Mouse (Mus musculus): Measurements from ENCODE around the gene Tmem131l. TPM values are rescaled to one million over a fixed set of nuclear protein-coding genes. Genes with fewer than 3 reads are reported as not detected.

Tmem131l gene
- polyA plus RNA-seq, 1 experiment from 2014 or later = 74.6 TPM

DNA sequence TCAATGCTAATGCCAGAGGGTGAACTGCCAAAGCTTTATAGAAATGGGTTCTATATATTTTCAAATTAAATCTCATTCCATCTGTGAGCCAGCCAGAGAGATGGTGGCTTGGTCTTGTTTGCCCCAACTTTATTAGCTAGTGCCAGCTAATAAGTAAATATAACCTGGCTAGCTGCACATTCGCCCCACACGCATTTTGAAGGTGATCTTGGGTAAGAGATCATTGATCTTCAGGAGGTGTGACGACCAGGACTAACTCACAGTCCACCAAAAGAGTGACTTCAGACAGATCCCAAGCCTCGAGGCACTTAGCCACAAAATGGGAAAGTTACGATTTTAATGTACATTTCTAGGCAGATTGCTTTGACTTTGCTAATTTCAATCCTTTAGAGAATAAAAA lies 21.0 kb upstream of the Tmem131l start:
- Histone ChIP-seq H3K27me3 (ENCODE audit: control insufficient read depth, insufficient read depth, low read length) (no peaks in the 10 kb centered on the region), H3K4me2 (replicated peaks; ENCODE audit: low read depth, low read length) (no peak overlapping the region), H3K36me3 (ENCODE audit: control insufficient read depth, insufficient read depth, low read length) (no peaks in the 10 kb centered on the region), H3K9ac (replicated peaks; ENCODE audit: low read depth, low read length) (no peak overlapping the region), H3K4me1 (ENCODE audit: control insufficient read depth, insufficient read depth, low read length) (peaks cover 8% of the 10 kb centered on the region; the same call in 1 of the 2 replicates), H3K4me3 (ENCODE audit: low read depth, low read length) (no peak overlapping the region), H3K27ac (ENCODE audit: low read length) (no peak overlapping the region), H3K9me3 (ENCODE audit: control insufficient read depth, low read depth, low read length) (no peaks in the 10 kb centered on the region)
- WGBS = 83% methylated on average over 5 of the region's 5 CpGs
- no peak for ATAC-seq (ENCODE audit: insufficient number of reproducible peaks, insufficient read depth, low FRiP score, low read depth)

DNA sequence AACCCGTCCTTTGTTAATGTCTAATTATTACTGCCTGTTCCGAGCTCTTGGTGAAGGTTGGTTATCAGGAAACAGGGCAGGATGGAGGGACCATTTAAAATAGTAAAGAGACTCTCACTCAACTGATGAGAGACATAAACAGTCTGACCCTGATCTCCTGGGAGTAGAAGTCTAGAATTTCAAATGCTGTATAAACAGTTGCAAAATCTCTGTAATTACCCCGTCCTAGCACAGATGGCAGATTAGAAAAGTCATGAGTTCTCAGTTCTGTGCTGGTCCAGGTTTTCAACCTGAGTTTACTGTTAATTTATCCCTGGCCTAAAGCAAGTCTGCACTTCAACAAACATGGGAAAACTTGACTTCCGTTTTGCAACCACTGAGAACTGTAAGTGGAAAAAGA lies 20.2 kb upstream of the Tmem131l start:
- no peak overlapping the region for H3K4me2 ChIP-seq (replicated peaks; ENCODE audit: low read depth, low read length)
- no peak overlapping the region for H3K27ac ChIP-seq (ENCODE audit: low read length)
- H3K4me1 ChIP-seq (ENCODE audit: control insufficient read depth, insufficient read depth, low read length) = peaks cover 8% of the 10 kb centered on the region; the same call in 1 of the 2 replicates
- WGBS = 28% methylated on average over 4 of the region's 4 CpGs
- no peak overlapping the region for H3K9ac ChIP-seq (replicated peaks; ENCODE audit: low read depth, low read length)
- no peaks in the 10 kb centered on the region for H3K9me3 ChIP-seq (ENCODE audit: control insufficient read depth, low read depth, low read length)
- H3K4me3 ChIP-seq (ENCODE audit: low read depth, low read length) = no peak overlapping the region
- no peaks in the 10 kb centered on the region for H3K27me3 ChIP-seq (ENCODE audit: control insufficient read depth, insufficient read depth, low read length)
- ATAC-seq (ENCODE audit: insufficient number of reproducible peaks, insufficient read depth, low FRiP score, low read depth) = no peak
- H3K36me3 ChIP-seq (ENCODE audit: control insufficient read depth, insufficient read depth, low read length) = no peaks in the 10 kb centered on the region

DNA sequence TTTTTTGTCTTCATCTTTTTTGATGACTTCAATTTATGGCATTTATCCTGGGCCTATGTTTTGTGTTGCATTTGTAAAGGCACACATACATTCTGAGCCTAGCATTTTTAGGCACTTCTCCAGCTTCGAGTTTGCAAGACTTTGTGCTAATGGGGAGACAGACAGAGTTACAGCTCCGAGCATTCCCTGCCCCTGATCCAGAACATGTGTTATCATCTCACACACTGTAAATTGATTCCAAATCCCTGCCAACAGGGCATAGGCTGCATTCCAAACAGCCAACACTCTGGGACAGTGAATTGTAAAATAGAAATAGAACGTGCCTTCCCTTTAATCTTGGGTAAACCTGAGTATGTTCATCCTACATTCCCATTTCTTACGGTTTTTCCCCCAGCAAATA lies 19.7 kb upstream of the Tmem131l start:
- WGBS = 42% methylated on average over 4 of the region's 4 CpGs
- no peak for ATAC-seq (ENCODE audit: insufficient number of reproducible peaks, insufficient read depth, low FRiP score, low read depth)

DNA sequence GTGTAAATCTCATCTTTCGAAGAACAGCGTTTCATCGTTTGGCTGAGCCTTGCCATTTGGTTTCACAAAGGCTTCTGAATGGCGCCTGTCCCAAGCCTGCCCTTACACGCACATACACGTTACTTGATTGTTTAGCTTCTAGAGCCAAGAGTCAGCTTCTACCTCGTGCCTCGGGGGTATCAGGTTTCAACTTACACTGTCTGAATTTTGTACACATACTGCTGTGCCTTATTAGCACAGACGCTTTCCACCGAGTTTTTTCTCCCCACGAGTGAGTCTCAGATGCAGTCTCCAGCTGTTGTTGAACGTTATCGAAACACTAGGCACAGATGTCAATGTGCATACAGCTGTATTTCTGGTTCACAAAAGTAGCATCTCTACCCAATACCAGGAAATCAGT lies 19.3 kb upstream of the Tmem131l start:
- Histone ChIP-seq H3K9me3 (ENCODE audit: control insufficient read depth, low read depth, low read length) (no peaks in the 10 kb centered on the region), H3K4me1 (ENCODE audit: control insufficient read depth, insufficient read depth, low read length) (peaks cover 8% of the 10 kb centered on the region; the same call in 1 of the 2 replicates), H3K27me3 (ENCODE audit: control insufficient read depth, insufficient read depth, low read length) (no peaks in the 10 kb centered on the region), H3K9ac (replicated peaks; ENCODE audit: low read depth, low read length) (no peak overlapping the region), H3K4me3 (ENCODE audit: low read depth, low read length) (no peak overlapping the region), H3K4me2 (replicated peaks; ENCODE audit: low read depth, low read length) (0 out of 2 replicates have a peak overlapping the region, but pooled peaks have one; percentile 10), H3K27ac (ENCODE audit: low read length) (peak overlapping the region; percentile 63; the same call in 1 of the 2 replicates), H3K36me3 (ENCODE audit: control insufficient read depth, insufficient read depth, low read length) (no peaks in the 10 kb centered on the region)
- 23% methylated on average over 13 of the region's 13 CpGs for WGBS
- peak; percentile 49; the same call in 1 of the 2 replicates for ATAC-seq (ENCODE audit: insufficient number of reproducible peaks, insufficient read depth, low FRiP score, low read depth)

More for the DNA sequence above, 19.7 kb upstream of the Tmem131l start:
- no peaks in the 10 kb centered on the region for H3K36me3 ChIP-seq (ENCODE audit: control insufficient read depth, insufficient read depth, low read length)
- H3K4me1 ChIP-seq (ENCODE audit: control insufficient read depth, insufficient read depth, low read length) = peaks cover 8% of the 10 kb centered on the region; the same call in 1 of the 2 replicates
- H3K4me3 ChIP-seq (ENCODE audit: low read depth, low read length) = no peak overlapping the region
- H3K4me2 ChIP-seq (replicated peaks; ENCODE audit: low read depth, low read length) = no peak overlapping the region
- peak overlapping the region; percentile 63; the same call in 1 of the 2 replicates for H3K27ac ChIP-seq (ENCODE audit: low read length)
- no peaks in the 10 kb centered on the region for H3K9me3 ChIP-seq (ENCODE audit: control insufficient read depth, low read depth, low read length)
- H3K9ac ChIP-seq (replicated peaks; ENCODE audit: low read depth, low read length) = no peak overlapping the region
- H3K27me3 ChIP-seq (ENCODE audit: control insufficient read depth, insufficient read depth, low read length) = no peaks in the 10 kb centered on the region

DNA sequence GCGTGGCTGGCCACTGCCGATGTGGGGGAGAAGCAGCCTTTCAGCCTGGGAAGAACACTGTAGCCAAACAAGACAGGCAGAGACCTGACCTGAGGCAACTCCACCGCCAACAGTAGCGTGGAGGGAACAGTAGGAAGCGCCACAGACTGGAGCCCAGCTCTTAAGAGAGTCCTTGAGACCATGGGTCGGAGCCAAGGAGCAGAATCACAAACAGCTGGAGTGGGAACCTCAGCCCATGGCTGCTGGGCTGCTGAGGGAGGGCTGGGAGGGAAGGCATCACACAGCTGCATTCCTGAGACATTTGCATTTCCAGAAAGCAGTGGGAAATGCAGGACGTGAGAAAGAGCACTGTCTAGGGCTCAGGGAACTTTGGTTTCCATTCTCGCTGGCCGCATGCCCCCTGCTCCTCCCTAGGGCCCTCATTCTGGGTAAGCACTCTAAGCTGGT lies 8.8 kb upstream of the Tmem131l start:
- no peaks in the 10 kb centered on the region for H3K36me3 ChIP-seq (ENCODE audit: control insufficient read depth, insufficient read depth, low read length)
- H3K4me2 ChIP-seq (replicated peaks; ENCODE audit: low read depth, low read length) = no peak overlapping the region
- peak; percentile 77; the same call in 1 of the 2 replicates for ATAC-seq (ENCODE audit: insufficient number of reproducible peaks, insufficient read depth, low FRiP score, low read depth)
- no peak overlapping the region for H3K4me3 ChIP-seq (ENCODE audit: low read depth, low read length)
- H3K9me3 ChIP-seq (ENCODE audit: control insufficient read depth, low read depth, low read length) = no peaks in the 10 kb centered on the region
- 7% methylated on average over 9 of the region's 9 CpGs for WGBS
- no peaks in the 10 kb centered on the region for H3K27me3 ChIP-seq (ENCODE audit: control insufficient read depth, insufficient read depth, low read length)
- no peak overlapping the region; the same call in 1 of the 2 replicates for H3K9ac ChIP-seq (replicated peaks; ENCODE audit: low read depth, low read length)
- H3K27ac ChIP-seq (ENCODE audit: low read length) = no peak overlapping the region
- H3K4me1 ChIP-seq (ENCODE audit: control insufficient read depth, insufficient read depth, low read length) = peaks cover 4% of the 10 kb centered on the region; the same call in 1 of the 2 replicates

DNA sequence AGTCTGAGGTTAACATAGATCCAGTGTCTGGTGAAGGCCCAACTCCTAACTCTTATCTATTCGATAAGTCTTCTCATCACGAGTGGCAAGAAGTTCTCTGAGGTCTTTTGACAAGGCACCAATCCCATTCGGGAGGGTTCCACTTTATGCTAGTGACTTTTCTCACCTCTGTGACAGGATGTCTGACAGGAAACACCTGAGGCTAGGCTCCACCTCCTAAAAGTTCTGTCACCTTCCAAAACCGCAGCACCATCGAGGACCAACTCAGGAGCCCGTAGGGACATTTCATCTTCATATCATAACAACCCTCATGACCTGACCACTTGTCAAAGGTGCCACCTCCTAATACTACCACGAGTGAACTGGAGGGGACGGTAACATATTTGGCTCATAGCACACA lies 6.2 kb upstream of the Tmem131l start:
- Histone ChIP-seq H3K4me1 (ENCODE audit: control insufficient read depth, insufficient read depth, low read length) (peaks cover 4% of the 10 kb centered on the region; the same call in 1 of the 2 replicates), H3K36me3 (ENCODE audit: control insufficient read depth, insufficient read depth, low read length) (no peaks in the 10 kb centered on the region), H3K27ac (ENCODE audit: low read length) (no peak overlapping the region), H3K9ac (replicated peaks; ENCODE audit: low read depth, low read length) (no peak overlapping the region), H3K27me3 (ENCODE audit: control insufficient read depth, insufficient read depth, low read length) (no peaks in the 10 kb centered on the region), H3K4me2 (replicated peaks; ENCODE audit: low read depth, low read length) (no peak overlapping the region), H3K4me3 (ENCODE audit: low read depth, low read length) (no peak overlapping the region), H3K9me3 (ENCODE audit: control insufficient read depth, low read depth, low read length) (no peaks in the 10 kb centered on the region)
- WGBS = 84% methylated on average over 8 of the region's 8 CpGs
- no peak for ATAC-seq (ENCODE audit: insufficient number of reproducible peaks, insufficient read depth, low FRiP score, low read depth)

DNA sequence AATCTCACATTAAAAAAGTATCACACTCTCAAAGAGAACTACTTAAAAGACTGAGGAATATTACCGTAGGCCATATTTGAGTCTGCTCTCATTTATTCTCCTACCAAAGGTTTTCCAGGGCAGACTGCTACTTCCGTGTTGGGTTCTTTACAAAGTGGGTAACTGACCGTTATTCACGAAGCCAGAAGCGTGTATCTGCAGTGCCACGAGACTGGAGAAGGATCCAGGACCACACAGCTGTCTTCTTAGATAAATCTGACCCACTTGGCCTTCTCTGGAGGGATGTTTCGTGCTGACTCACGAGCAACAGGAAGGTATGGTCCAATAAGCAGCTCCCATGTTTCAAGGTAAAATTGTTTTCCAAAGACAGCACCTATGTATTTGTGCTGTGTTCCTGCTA lies 1.8 kb upstream of the Tmem131l start:
- no peak for ATAC-seq (ENCODE audit: insufficient number of reproducible peaks, insufficient read depth, low FRiP score, low read depth)
- WGBS = 86% methylated on average over 8 of the region's 8 CpGs
- H3K9ac ChIP-seq (replicated peaks; ENCODE audit: low read depth, low read length) = no peak overlapping the region

DNA sequence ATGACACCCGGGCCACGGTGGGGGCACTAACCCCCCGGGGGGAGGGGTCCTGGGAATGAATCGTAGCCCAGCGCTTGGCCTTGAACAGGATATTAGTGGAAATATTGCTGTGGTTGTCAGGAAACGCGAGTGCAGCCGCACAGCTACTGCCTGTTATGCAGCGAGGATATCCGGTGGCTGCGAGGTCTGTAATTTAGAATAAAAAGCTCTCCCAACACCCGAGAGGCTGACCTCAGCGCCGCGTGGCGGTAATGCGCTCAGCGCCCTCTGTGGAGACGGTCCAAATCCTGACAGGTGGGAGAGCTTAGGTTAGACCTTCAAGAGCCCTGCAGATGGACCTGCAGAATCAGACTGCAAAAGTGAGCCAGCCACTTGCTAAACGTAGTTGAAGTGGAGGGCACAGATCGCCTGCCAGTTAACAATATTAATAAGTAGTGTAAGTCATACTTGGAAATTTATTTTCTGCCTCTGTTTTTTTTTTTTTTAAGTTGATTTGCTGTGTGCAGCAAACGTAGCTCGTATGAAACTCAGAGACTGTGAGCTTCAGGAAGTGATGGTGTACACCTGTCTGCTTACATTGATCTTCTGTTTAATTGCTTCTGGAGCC lies 604 bp upstream of the Tmem131l start:
- Histone ChIP-seq H3K36me3 (ENCODE audit: control insufficient read depth, insufficient read depth, low read length) (no peaks in the 10 kb centered on the region; the same call in 1 of the 2 replicates), H3K4me2 (replicated peaks; ENCODE audit: low read depth, low read length) (peak overlapping the region; percentile 90), H3K9ac (replicated peaks; ENCODE audit: low read depth, low read length) (0 out of 2 replicates have a peak overlapping the region, but pooled peaks have one; percentile 52), H3K4me1 (ENCODE audit: control insufficient read depth, insufficient read depth, low read length) (peaks cover 4% of the 10 kb centered on the region; the same call in 1 of the 2 replicates), H3K27me3 (ENCODE audit: control insufficient read depth, insufficient read depth, low read length) (no peaks in the 10 kb centered on the region), H3K4me3 (ENCODE audit: low read depth, low read length) (peak overlapping the region; percentile 73), H3K9me3 (ENCODE audit: control insufficient read depth, low read depth, low read length) (no peaks in the 10 kb centered on the region), H3K27ac (ENCODE audit: low read length) (peak overlapping the region; percentile 94)
- peak; percentile 62; the same call in 1 of the 2 replicates for ATAC-seq (ENCODE audit: insufficient number of reproducible peaks, insufficient read depth, low FRiP score, low read depth)
- 2% methylated on average over 23 of the region's 23 CpGs for WGBS

More for the DNA sequence above, 1.8 kb upstream of the Tmem131l start:
- no peak overlapping the region for H3K27ac ChIP-seq (ENCODE audit: low read length)
- H3K27me3 ChIP-seq (ENCODE audit: control insufficient read depth, insufficient read depth, low read length) = no peaks in the 10 kb centered on the region
- no peaks in the 10 kb centered on the region for H3K9me3 ChIP-seq (ENCODE audit: control insufficient read depth, low read depth, low read length)
- H3K4me2 ChIP-seq (replicated peaks; ENCODE audit: low read depth, low read length) = no peak overlapping the region
- H3K4me1 ChIP-seq (ENCODE audit: control insufficient read depth, insufficient read depth, low read length) = peaks cover 4% of the 10 kb centered on the region; the same call in 1 of the 2 replicates
- no peak overlapping the region for H3K4me3 ChIP-seq (ENCODE audit: low read depth, low read length)
- no peaks in the 10 kb centered on the region for H3K36me3 ChIP-seq (ENCODE audit: control insufficient read depth, insufficient read depth, low read length)

Data from stomach, embryonic 14.5 days (tissue).